Mouse (Mus musculus) right cerebral cortex, postnatal 25 days (tissue): ENCODE measurements around the gene Cdk14.
"Not testable (repeated sequence)": the region's sequence is repeated elsewhere in the genome, so short reads cannot be mapped to it uniquely, and the experiment has no call there.

Experiments
- DNase-seq: peaks from one replicate; pipeline ENCODE4 v3.0.0; 2022

Cdk14 gene

DNA sequence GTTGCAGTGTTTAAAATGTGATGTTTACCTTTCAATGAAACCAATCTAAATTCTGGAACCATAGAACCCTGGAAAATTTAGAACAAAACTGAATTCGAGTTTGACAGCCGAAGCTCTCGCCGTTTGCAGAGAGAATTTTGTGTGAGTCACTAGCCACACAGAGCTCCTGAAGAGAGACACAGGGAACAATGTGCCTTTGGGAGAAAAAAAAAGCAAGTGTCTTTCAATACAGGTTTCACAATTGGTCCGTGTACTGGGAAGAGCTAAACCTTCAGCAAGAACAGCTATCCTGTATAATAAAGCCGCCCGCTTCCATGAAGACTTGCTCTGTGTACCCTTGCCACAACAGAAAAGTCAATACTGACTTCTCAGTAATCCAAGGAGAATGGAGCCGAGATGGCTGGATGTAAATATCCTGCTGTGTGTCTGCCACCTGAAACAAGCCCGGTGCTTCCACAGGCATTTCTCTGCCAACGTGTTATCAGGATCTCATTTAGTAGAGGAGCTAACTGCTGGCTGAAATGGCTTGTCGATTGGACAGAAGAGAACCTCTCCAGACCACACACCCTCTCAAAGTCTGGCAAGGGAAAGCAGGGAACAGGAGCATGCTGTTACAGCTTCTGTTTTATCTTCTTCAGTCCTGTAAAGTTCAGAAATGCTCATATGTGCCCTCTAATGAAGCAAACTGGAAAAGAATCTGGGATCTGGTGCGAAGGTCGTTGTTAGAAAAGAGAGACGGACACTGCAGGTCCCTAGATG lies 159.0 kb downstream of the Cdk14 start:
- DNase-seq: no peak

DNA sequence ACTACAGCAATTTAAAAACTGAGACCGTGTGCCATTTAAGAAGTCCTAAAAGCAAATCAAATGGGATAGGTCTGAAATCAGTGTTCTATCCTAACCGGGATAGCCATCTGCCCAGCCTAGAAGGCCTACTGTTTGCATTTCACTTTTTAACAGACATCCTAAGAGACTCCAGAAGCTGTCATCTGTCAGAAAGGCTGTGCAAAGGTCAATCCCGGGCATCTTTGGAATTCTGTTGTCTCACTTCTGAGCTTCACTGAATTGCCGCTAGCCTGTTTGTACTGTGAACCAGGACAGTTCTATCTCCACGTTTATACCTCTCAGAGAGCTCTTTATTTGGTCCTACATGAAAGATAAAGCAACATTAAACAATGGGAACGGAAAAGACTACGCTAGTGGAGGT lies 159.8 kb downstream of the Cdk14 start:
- no peak for DNase-seq

DNA sequence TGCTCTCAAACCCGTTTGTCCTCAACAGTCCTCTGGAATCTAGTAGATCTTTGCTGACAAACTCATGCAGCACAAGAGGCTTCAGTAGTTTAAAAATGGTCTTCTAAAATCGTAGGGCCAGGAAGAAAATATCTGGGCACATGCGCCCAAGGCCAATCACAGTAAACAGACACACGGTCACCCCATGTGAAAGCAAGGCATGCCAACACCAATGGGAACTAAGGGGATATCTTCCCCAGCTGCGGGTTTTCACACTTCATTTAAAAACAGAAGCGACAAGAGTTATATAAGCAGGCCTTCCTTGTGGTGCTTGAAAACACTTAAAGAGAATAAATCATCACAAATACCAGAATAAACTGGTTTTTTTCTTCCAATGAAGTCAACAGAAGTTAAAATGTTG lies 165.7 kb downstream of the Cdk14 start:
- DNase-seq: peak; percentile 12

DNA sequence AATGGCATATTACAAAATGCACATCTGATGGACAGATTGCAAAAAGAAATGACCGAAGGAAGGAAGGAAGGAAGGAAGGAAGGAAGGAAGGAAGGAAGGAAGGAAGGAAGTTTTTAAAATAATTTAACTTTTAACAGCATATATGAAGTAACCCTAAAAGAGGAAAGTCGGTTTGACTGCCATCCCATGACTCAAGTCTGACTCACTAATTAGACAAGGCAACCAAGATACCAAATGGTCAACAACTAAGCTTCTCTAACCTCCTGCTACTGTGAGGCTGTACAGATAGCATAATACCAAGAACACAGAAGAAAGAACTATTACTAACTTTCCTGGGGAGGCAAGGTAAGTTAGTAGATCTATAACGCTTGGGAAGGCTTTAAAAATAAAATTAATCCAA lies 166.9 kb downstream of the Cdk14 start:
- no peak for DNase-seq

DNA sequence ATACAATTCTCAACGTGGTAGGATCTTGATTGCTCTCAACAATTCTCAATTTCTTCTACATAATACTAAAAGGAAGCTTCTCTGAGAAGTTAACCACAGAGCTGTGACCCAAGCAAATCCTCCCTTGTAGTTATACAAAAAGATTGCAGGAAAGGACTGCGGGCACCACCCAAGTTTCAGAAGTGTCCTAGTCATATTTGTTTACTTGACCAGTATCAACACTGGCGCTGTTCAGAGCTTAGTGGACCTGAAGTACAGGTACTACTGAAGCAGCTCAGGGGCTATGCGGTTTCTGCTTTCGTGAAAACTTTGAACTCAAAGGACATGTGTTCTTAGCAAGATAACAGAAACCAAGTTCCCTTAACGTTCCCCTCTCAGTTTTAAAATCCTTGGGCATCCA lies 172.4 kb downstream of the Cdk14 start:
- no peak for DNase-seq

DNA sequence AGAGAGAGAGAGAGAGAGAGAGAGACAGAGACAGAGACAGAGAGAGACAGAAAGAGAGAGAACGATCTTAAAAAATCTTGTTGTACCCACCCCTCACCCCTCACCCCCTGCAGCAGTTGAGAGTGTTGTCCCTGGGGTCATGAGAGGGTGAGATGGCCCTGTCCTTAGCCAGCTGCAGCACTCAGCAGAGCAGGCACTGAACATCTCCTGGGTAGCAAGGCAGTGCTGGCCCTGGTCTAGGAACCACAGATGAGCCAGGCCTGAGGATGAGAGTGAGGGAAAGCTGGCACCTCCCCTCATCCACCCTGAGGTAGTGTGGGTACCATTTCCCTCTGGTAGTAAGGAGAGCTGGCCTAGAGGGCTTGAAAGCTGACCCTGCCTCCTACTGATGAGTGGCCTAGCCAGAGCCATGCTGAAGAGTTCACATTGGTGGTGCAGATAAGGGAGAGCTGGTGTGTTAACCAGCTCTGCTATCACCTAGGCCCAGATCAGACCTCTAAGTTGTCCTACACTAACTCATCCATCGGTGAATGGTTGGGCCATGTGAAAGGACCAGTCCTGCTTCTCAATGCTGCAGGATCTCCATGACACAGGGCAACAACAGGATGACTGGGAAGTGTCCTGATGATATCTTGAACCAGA lies 173.5 kb downstream of the Cdk14 start:
- DNase-seq: no peak

DNA sequence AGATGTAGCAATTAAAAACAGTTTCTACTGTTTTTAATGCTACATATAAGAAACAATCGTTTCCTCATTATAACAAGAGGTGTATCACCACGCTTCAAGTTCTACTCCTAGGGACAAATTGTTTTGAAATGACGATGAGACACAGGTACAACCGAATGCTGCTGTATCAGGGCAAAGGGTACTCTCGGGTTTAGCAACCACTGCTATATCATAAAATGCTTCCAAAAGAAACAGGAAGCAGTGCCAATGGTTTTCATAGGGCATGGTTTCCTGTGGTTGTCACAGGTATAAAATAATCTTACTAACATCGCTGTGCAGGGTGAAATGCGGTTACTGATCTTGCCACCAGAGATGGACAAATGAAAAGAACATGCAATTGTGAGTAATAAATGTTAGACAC lies 174.9 kb downstream of the Cdk14 start:
- DNase-seq: no peak

DNA sequence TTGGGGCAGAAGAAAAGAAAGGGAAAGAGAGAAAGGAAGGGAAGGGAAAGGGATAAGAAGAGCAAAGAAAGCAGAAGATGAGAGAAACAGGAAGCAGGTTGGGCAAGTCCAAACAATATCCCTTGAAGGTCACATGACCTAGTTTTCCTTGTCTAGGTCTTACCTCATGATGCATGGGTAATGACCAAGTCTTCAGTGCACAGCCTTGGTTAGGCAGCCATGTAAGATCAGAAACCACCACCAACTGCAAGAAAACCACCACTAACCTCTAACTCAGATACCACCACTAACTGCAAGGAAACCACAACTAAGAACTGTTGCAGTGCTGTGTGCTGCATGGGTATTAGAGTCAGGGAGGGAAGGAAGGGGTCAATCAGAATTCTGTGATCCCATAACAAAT lies 176.5 kb downstream of the Cdk14 start:
- DNase-seq: no peak

DNA sequence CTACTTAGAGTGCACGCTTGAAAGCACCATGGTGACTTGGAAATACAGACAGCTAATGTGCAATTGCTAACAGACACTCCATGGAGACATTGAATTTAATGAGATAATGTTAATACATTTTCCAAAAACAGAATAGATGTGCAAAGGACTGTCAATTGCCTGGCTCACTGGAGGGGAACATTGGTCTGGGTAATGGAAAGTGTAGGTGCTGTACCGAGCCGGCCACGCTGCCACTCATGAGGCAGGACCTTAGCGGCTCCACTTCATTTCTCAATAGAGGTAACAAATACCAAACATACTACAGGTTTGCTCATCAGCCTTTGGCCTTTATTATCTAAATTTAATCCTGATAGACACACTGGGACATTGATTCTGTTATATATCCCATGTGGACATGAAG lies 177.4 kb downstream of the Cdk14 start:
- DNase-seq: no peak

DNA sequence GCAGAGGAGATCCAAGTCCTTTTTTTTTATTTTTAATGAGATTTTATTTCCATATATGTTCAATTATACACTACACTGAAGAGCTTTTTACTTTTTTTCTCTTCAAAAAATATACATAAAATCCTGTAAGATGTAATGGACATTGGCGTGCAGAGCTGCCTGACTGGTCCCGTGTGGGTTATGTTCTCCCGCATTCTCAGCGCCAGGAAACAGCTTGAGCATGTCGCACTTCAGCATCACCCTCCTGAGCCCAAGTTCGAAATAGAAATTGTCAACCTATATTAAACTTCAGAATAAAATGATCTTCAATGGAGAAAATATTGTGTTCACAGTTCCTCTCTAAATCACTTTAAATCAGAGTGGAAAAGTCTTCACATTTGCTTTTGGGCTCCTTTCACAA lies 179.0 kb downstream of the Cdk14 start:
- DNase-seq: no peak

DNA sequence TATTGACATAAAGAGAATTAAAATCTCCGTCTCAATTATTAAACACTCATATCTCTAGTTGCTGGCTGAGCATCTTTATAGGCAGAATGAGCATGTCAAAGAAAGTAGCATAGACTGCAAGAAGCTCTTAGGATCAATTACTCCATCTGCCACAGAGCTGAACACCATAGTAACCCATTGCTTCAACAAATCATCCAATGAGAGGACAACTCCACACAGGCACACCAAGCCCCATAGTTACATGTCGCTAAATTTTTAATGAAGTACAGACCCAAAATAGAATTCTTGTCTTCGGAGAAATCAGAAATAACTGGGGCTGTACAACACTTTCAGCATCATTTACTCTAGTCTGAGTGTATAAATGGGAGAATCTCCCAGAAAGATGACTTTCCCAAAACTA lies 180.0 kb downstream of the Cdk14 start:
- no peak for DNase-seq

DNA sequence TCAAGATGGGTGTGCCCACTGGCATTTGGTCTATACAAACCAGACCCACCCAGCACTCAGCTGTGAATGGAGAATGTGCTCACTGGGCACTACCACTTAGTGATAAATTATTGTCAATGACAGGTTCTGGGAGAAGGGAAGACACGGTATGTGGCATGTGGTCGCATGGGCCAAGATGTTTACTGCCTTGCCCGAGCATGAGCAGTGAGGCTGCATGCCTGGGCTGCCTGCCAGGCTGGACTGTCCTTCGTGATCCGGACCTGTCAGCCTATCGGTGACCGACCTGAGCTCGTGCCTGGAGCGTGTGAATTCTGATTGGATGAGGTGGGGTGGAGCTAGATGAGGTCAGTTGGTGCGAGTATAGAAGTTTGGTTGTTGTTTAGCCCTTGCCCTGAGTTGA lies 185.2 kb downstream of the Cdk14 start:
- DNase-seq: not testable (repeated sequence)

DNA sequence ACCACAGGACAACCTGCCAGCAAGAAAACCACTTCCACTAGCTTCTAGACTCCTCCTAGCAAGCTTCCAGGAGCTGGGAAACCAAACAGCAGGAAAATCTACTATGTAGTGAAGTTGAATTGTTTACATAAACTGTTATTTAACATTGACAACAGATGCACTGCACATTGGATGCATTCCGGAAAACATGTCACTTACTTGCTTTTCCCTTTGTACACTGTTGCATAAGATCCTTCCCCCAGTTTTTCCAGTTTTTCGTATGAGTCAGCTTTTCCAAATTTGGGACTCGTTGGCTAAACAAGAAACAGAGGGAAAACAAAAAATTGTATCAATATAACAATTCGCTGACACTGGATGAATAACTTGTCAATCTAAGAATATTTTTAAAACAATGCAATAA lies 193.1 kb downstream of the Cdk14 start:
- DNase-seq: no peak

DNA sequence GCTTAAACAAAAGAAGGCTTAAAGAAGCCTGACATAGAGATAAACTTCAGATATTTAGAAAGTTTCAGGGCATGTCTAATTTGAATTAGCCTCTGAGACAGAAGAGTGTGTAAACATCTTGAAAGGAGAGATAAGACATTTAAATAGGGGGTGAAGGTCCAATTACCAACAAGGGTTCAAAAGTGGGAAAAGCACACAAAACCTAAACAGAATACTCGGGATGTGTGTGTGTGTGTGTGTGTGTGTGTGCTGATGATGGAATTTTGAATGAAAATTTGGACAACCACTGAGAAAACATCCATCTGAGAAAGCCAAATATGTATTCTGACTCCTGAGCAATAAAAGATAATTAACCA lies 208.4 kb downstream of the Cdk14 start:
- DNase-seq: no peak

DNA sequence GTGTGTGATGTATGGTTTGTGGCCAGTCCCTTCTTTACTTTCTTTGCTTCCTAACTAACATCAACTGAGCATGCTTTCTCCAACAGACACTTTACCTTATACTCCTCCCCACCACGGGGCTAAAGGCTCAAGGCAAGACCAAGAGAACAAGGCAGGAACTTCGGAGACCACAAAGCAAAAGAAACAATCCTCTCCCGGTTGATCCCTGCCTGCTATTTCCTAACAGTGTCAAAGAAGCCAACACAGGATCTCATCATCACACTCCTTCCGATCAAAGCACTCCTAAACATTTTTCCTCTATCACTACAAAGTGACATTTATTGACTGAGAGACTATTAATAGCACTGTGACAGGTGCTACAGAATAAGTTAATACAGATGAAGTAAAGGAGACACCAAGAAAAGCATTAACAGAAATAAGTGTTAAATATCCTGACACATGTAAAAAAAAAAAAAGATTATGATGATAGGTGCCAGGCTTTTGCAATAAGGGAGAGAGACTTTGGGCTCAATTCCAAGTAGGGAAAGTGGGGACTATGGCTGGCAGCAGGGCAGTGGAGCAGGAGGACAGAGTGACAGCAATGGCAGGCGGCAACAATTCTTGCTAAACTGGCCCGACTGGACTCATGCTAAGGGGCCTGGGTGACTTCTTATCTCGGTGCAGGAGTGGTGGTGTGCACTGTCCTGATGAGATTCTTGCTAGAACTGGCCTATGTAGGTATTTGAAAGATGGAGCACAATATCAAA lies 208.9 kb downstream of the Cdk14 start:
- no peak for DNase-seq

DNA sequence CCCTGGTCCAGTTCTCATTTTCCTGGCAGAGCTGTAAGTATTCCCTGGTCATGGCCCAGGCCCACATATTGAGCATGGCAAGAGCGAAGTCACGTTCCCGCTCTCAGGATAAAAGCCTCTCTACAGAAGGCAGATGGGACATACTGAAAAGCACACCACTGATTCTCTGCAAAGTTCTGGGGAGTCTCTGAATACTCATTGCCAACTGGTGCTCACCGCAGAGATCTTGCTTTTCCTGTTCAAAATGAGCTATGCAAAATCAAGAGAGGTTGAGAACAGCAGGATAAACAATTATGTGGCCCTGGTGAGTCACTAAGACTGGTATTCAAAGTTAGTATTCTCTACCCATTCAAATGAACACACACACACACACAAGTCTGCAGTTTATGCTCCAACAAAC lies 212.1 kb downstream of the Cdk14 start:
- DNase-seq: peak; percentile 10

DNA sequence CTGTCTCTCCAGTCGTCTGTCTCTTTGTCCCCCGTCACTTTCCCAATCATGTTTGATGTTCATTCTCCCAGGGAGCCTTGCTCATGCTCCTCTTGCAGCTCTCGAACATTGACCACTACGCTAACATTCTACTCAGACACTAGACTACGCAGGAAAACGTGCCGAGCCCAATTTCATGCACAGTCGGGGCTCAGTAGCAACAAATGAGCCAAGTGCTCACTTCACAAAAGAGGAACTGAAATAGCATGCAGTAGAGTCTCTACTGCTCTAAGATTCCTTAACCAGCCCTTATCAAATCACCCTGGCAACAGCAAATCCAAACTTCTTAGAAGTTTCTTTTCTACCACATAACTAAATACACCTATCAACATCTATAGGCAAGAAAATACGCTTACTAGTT lies 214.1 kb downstream of the Cdk14 start:
- no peak for DNase-seq

DNA sequence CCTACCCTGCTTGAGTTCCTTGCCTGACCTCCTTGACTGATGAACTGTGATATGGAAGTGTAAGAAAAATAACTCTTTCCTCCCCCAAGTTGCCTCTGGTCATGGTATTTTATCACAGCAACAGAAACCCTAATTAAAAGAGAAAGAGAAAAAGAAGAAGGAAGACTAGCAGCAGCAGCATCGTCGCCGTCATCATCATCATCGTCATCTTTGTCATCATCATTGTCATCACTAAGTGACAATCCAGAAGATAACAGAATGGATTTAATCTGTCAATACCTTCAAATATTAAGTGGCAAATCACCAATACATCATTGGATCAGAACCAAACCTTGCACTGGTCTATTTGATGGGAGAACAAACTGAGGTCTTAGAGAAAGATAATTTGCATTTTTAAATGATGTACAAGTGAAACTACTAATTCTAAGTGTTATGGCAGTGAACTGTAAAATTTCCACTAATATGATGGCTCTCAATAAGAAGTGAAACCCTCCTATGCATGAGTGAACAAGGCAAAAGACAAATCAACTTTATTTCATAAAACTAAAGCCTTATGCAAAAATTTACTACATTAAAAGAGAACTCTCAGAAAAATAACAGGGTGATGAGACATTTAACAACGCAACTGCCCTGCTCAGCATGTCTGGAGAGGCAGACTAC lies 225.4 kb downstream of the Cdk14 start:
- DNase-seq: no peak

DNA sequence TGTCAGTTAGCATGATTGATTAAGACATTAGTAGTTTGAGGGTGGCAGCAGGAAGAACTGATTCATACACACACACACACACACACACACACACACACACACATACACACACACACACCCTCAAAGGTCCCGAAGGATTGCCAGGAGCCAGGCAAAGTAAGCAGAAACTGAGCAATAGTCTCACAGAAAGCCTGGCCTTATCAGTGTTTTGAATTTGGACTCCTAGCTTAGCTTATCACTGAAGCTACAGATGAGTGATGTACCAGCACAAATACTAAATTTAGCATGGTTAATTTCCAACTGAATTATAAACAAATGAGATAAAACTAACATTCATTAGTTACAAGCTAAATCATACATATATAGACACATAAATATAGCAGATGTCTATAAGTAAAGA lies 230.5 kb downstream of the Cdk14 start:
- DNase-seq: no peak

DNA sequence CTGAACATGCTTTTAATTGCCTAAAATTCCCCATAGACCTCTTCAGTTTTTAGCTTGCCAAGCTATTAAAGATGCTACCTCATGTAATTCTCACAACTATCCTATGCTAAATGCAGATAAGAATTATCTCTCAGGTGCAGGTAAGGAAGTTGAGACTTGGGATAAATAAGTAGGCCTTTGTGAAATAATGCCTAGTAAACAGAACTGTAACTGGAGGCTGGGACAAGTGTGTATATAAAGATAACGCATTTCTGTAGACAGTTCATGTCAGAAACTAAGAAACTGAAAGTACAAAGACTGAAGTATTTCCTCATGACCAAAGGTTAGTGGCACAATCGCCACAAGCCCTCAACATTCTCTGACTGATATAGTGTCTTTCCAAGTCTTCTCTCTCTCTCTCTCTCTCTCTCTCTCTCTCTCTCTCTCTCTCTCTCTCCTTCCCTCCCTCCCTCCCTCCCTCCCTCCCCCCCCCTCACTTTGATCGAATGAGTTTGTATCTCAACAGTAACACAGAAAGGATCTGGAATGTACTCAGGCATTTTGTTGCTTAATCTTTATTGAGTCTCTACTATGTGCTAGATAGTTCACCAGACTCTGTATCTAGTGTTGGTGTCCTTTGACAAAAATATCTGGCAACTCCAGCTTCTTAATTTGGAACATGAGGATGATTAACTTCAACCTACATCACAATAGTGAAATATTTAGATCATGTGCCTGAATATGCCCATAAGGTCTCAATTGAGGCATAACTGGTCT lies 233.9 kb downstream of the Cdk14 start:
- no peak for DNase-seq

DNA sequence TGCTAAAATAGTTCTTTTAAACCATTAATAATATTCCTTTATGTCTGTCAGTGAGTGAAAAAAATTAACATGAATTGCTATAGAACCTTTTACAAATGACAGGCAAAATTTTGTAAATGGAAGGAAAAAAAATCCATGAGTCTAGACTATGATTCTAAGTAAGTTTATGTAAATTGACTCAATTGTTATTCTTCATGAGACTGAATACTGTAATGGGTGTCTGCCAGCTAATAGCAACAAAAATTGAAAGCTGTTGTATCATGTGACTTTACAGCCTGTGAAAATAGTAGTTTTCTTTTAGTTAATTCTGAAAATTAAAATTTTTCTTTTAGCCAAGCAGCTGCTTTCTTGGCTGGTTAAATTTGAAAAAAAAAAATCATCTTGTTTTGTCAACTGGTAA lies 234.6 kb downstream of the Cdk14 start:
- DNase-seq: no peak

DNA sequence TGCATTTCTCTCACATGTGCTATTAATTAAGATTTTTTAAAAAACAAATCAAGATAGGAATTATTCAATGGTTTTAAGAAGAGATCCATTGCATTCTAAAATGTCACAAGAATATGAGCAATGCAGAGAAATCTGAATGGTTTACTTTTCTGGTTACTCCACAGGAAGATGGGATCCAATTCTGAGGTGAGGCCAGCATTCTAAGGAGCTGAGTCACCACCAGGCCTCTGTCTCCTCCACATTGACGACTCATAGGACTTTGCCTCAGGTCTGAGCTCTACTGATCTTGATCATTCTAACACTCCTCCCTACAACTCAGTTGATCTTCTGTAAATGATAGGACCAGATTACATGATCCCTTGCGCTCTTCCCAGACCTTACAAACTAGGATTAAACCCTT lies 239.4 kb downstream of the Cdk14 start:
- DNase-seq: no peak

DNA sequence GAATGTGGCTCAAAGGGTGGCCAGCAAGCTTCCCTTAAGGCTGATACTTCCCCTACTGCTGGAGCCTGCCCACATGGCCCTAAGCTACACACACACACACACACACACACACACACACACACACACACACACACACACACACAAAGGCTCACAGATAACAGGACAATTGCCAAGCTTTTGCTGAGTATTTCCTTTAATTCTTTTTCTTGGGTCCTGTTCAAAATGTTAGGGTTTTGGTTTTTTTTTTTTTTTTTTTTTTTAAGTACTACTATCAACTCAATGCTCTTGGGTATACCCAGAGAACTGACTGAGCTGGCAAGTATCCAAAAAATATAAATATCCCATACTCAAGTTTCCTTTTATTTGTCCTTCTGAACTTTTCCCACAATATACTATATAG lies 239.8 kb downstream of the Cdk14 start:
- no peak for DNase-seq
